7 mouse cellular contexts compared by ENCODE assay signal in the genomic region with DNA sequence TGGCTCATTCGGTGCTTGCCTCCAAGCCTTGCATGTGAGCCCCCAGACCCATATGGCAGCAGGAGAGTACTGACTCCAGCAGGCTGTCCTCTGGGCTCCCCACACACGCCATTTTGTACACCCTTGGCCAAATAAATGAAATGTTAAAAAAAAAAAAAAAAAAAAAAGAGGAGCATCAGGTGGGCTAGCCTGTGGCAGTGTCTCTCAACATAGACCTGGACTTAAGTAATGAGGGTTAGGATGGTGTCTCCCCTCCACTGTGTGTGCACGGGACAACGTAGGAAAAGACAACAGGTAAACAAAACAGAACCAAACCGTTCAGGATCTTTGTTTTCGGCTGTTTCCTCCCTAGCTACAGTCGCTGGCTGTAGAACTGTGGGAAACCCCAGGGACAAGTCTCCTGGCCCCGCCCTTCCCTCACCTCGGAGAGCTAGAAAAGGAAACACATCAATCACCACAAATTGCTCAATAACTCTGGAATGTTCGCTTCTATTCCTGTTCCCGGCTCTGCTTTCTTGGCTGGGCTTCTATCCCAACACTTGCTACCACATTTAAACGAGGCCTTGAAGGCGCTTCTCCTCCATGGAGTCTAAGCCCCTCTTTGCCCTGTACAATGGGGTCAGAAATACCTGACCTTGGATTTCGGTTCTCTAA. TPM values are rescaled to one million over a fixed set of nuclear protein-coding genes. Genes with fewer than 3 reads are reported as not detected.
DNase-seq lines count a peak whose midpoint lies in the region; ATAC-seq and TF ChIP-seq lines count a peak whose summit lies in the region.

No protein-coding gene starts in this region.

- H3K27me3 ChIP-seq in intestine, postnatal 0 days (replicated peaks; ENCODE audit: control insufficient read depth, insufficient read depth, low read length): no peaks in the 10 kb centered on the region
- H3K27me3 ChIP-seq in stomach, embryonic 15.5 days (replicated peaks): no peaks in the 10 kb centered on the region

- peak; percentile 8; the same call in 1 of the 2 replicates for TF ChIP-seq POLR2A in bone marrow macrophage, adult 2 months (IDR thresholded peaks at IDR 0.05; ENCODE audit: borderline replicate concordance, low read depth, low read length)
- no peak; the same call in 1 of the 2 replicates for TF ChIP-seq POLR2A in lung, adult 2 months (IDR thresholded peaks at IDR 0.05; ENCODE audit: borderline replicate concordance, extremely low read depth, low read depth, low read length)

- intact Hi-C loops in gastrocnemius, postnatal 36 days (cut with DNase I): no loop called here

- H3K9ac ChIP-seq in intestine, postnatal 0 days (ENCODE audit: low read depth, low read length): peak overlapping the region; percentile 50
- no peak overlapping the region for H3K9ac ChIP-seq in stomach, embryonic 15.5 days

- peaks cover 45% of the 10 kb centered on the region for H3K4me1 ChIP-seq in bone marrow macrophage, adult 2 months (ENCODE audit: control insufficient read depth, insufficient read depth, low read length)
- H3K4me1 ChIP-seq in intestine, postnatal 0 days (replicated peaks; ENCODE audit: control insufficient read depth, insufficient read depth, low read length): peaks cover 18% of the 10 kb centered on the region
- H3K4me1 ChIP-seq in lung, adult 2 months (ENCODE audit: control insufficient read depth, insufficient read depth, low read length): peaks cover 37% of the 10 kb centered on the region
- H3K4me1 ChIP-seq in stomach, embryonic 15.5 days: peaks cover 30% of the 10 kb centered on the region

- H3K27ac ChIP-seq in bone marrow macrophage, adult 2 months (ENCODE audit: insufficient read depth, low read depth, low read length): peak overlapping the region; percentile 98
- peak overlapping the region; percentile 98 for H3K27ac ChIP-seq in intestine, postnatal 0 days (ENCODE audit: low read depth, low read length)
- H3K27ac ChIP-seq in stomach, embryonic 15.5 days: peak overlapping the region; percentile 93

- no peaks in the 10 kb centered on the region for H3K9me3 ChIP-seq in intestine, postnatal 0 days (ENCODE audit: control insufficient read depth)
- H3K9me3 ChIP-seq in stomach, embryonic 15.5 days: no peaks in the 10 kb centered on the region

- WGBS in intestine, postnatal 0 days: 12% methylated on average over 14 of the region's 14 CpGs
- WGBS in lung, adult 2 months: 10% methylated on average over 14 of the region's 14 CpGs
- 32% methylated on average over 14 of the region's 14 CpGs for WGBS in stomach, embryonic 15.5 days

- ATAC-seq in intestine, postnatal 0 days: peak; percentile 62
- ATAC-seq in stomach, embryonic 15.5 days (ENCODE audit: insufficient read depth, low FRiP score, low read depth): peak; percentile 20; the same call in 1 of the 2 replicates

- H3K4me2 ChIP-seq in intestine, postnatal 0 days (replicated peaks; ENCODE audit: low read depth): peak overlapping the region; percentile 58
- H3K4me2 ChIP-seq in stomach, embryonic 15.5 days: peak overlapping the region; percentile 46

- TF ChIP-seq CTCF in bone marrow macrophage, adult 2 months (IDR thresholded peaks at IDR 0.05; ENCODE audit: low read depth, low read length): no peak
- TF ChIP-seq CTCF in intestine, postnatal 0 days (IDR thresholded peaks at IDR 0.05; ENCODE audit: low read depth): no peak
- no peak for TF ChIP-seq CTCF in lung, adult 2 months (IDR thresholded peaks at IDR 0.05; ENCODE audit: insufficient read depth, low read length)

- peak; percentile 75 for DNase-seq in Muller cell, postnatal 12 days (ENCODE audit: inconsistent ontology term)
- DNase-seq in gastrocnemius, postnatal 36 days: peak; percentile 73 to 82
- DNase-seq in lung, adult 2 months: no peak
- DNase-seq in spleen, postnatal 10 days (ENCODE audit: low spot score in 2 of 2): no peak

- H3K4me3 ChIP-seq in bone marrow macrophage, adult 2 months (ENCODE audit: insufficient read depth, low read length): peak overlapping the region; percentile 55
- peak overlapping the region; percentile 13; the same call in 1 of the 2 replicates for H3K4me3 ChIP-seq in intestine, postnatal 0 days (ENCODE audit: low read depth, low read length)
- H3K4me3 ChIP-seq in lung, adult 2 months (replicated peaks; ENCODE audit: extremely low read depth, low read depth, low read length): peak overlapping the region; percentile 22
- H3K4me3 ChIP-seq in stomach, embryonic 15.5 days (replicated peaks): peak overlapping the region; percentile 18

- H3K36me3 ChIP-seq in intestine, postnatal 0 days (ENCODE audit: control insufficient read depth, insufficient read depth): no peaks in the 10 kb centered on the region
- H3K36me3 ChIP-seq in stomach, embryonic 15.5 days: no peaks in the 10 kb centered on the region

RNA-seq across cellular contexts. Expression of gene Gm16253, which starts 0.7 kb away (rescaled TPM):
- polyA plus RNA-seq in bone marrow macrophage, adult 2 months (2012; ENCODE audit: insufficient read depth, insufficient read length, missing spikeins): not detected in 2 replicates
- total RNA-seq in gastrocnemius, postnatal 36 days (2021): 1 to 10 TPM; 1.4 to 2.4 TPM
- 0.31 and 0.41 TPM in 2 replicates for polyA plus RNA-seq in intestine, postnatal 0 days (2015; fragmentation: Nextera tagmentation; extraction: Ambion mirVana)
- not detected in 2 replicates for polyA plus RNA-seq in lung, adult 2 months (2012; rRNA removed)
- polyA plus RNA-seq in stomach, embryonic 15.5 days (2015; fragmentation: Nextera tagmentation; extraction: Ambion mirVana): 1.6 and 1.8 TPM in 2 replicates

RNA-seq across cellular contexts. Expression of gene Polr3gl, which starts 17.8 kb away (rescaled TPM):
- polyA plus RNA-seq in bone marrow macrophage, adult 2 months (2012; ENCODE audit: insufficient read depth, insufficient read length, missing spikeins): 111 and 129 TPM in 2 replicates
- total RNA-seq in gastrocnemius, postnatal 36 days (2021): 10 to 100 TPM; 36.7 to 41.4 TPM
- polyA plus RNA-seq in intestine, postnatal 0 days (2015; fragmentation: Nextera tagmentation; extraction: Ambion mirVana): 16.4 and 18.7 TPM in 2 replicates
- polyA plus RNA-seq in lung, adult 2 months (2012; rRNA removed): 18.3 and 21.3 TPM in 2 replicates
- polyA plus RNA-seq in stomach, embryonic 15.5 days (2015; fragmentation: Nextera tagmentation; extraction: Ambion mirVana): 35.3 and 37.3 TPM in 2 replicates

RNA-seq across cellular contexts. Expression of gene Txnip, which starts 18.4 kb away (rescaled TPM):
- polyA plus RNA-seq in bone marrow macrophage, adult 2 months (2012; ENCODE audit: insufficient read depth, insufficient read length, missing spikeins): 868 and 944 TPM in 2 replicates
- total RNA-seq in gastrocnemius, postnatal 36 days (2021): 100 to 1,000 TPM; 572 to 620 TPM
- polyA plus RNA-seq in intestine, postnatal 0 days (2015; fragmentation: Nextera tagmentation; extraction: Ambion mirVana): 244 and 254 TPM in 2 replicates
- 687 and 806 TPM in 2 replicates for polyA plus RNA-seq in lung, adult 2 months (2012; rRNA removed)
- 140 and 159 TPM in 2 replicates for polyA plus RNA-seq in stomach, embryonic 15.5 days (2015; fragmentation: Nextera tagmentation; extraction: Ambion mirVana)

RNA-seq across cellular contexts. Expression of gene Ankrd34a, which starts 20.3 kb away (rescaled TPM):
- 0.28 TPM in 1 of 2 replicates, not detected in the other for polyA plus RNA-seq in bone marrow macrophage, adult 2 months (2012; ENCODE audit: insufficient read depth, insufficient read length, missing spikeins)
- total RNA-seq in gastrocnemius, postnatal 36 days (2021): under 1 TPM; 0.59 to 0.92 TPM
- polyA plus RNA-seq in intestine, postnatal 0 days (2015; fragmentation: Nextera tagmentation; extraction: Ambion mirVana): 0.92 and 1.3 TPM in 2 replicates
- 0.27 and 0.44 TPM in 2 replicates for polyA plus RNA-seq in lung, adult 2 months (2012; rRNA removed)
- polyA plus RNA-seq in stomach, embryonic 15.5 days (2015; fragmentation: Nextera tagmentation; extraction: Ambion mirVana): 2.2 and 2.5 TPM in 2 replicates

RNA-seq across cellular contexts. Expression of gene Lix1l, which starts 24.8 kb away (rescaled TPM):
- polyA plus RNA-seq in bone marrow macrophage, adult 2 months (2012; ENCODE audit: insufficient read depth, insufficient read length, missing spikeins): 21.8 and 23.4 TPM in 2 replicates
- 1 to 10 TPM; 5.5 to 6.3 TPM for total RNA-seq in gastrocnemius, postnatal 36 days (2021)
- 2.2 and 2.4 TPM in 2 replicates for polyA plus RNA-seq in intestine, postnatal 0 days (2015; fragmentation: Nextera tagmentation; extraction: Ambion mirVana)
- polyA plus RNA-seq in lung, adult 2 months (2012; rRNA removed): 20.6 and 34.4 TPM in 2 replicates
- 6.4 and 6.9 TPM in 2 replicates for polyA plus RNA-seq in stomach, embryonic 15.5 days (2015; fragmentation: Nextera tagmentation; extraction: Ambion mirVana)

Comparison
In these comparisons a context has a peak if more than half of its experiments do, and no peak if none do; other contexts are left out.
1. DNase-seq: peak in Muller cell, postnatal 12 days (single experiment) and gastrocnemius, postnatal 36 days (2 of 2); none in lung, adult 2 months (single experiment) and spleen, postnatal 10 days (0 of 2).
2. Peak in every context shown above with its lines, with median percentiles within 50 percentile points of each other: H3K27ac ChIP-seq and H3K4me3 ChIP-seq.